Mouse (Mus musculus): ENCODE measurements around the gene Lcn10.

DNA sequence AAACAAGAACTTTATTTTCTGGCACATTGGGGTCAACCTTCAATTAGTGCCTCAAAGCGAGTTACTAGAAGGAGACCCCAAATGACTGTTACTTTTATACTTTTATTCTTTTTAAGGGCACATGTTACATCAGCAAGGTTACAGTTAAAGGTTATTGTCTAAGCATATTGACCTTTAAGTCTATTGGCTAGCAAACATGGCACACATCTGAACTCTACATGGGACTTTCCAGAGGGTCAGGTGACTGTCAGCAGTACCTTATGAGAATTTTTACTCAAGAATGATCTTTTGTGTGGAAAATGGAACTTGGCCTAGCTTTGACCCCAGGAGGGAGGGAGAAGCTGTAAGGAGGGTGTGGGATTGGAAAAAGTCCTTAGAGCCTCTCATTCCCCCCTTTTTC lies 16.0 kb upstream of the Lcn10 start:
- TF ChIP-seq CTCF (IDR thresholded peaks at IDR 0.05; ENCODE audit: low read depth, low read length) (no peak), POLR2A (IDR thresholded peaks at IDR 0.05; ENCODE audit: insufficient read depth, low read length) (no peak)
